Mouse (Mus musculus): Measurements from ENCODE around the gene Ralgapb.
"Not testable (repeated sequence)": the region's sequence is repeated elsewhere in the genome, so short reads cannot be mapped to it uniquely, and the experiment has no call there.

The Ralgapb gene

DNA sequence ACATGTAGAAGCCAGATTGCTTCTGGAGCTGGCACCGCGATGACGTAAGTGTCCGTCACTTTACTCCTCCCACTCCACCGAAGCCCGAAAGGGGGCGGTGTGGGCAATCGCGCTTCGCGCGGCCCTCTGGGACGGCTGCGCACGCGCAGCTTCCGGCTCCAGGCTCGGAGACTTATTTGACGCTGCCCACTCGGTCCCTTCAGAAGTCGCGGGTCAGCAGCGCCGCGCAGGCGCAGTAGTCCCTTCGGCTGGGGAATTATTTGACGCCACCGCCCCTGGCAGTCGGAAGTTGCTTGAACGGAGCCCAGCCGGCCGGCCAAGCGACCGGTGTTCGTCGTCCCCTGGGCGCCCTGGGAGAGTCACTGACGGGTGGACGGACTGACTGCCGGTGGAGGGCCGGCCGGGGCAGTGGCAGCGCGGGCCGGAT, at the start of gene Ralgapb:
Gene Ralgapb (plus strand): TSS at position 254 of the 427 bp plus-strand sequence.
- peak; percentile 98 for DNase-seq (ENCODE audit: inconsistent ontology term)

DNA sequence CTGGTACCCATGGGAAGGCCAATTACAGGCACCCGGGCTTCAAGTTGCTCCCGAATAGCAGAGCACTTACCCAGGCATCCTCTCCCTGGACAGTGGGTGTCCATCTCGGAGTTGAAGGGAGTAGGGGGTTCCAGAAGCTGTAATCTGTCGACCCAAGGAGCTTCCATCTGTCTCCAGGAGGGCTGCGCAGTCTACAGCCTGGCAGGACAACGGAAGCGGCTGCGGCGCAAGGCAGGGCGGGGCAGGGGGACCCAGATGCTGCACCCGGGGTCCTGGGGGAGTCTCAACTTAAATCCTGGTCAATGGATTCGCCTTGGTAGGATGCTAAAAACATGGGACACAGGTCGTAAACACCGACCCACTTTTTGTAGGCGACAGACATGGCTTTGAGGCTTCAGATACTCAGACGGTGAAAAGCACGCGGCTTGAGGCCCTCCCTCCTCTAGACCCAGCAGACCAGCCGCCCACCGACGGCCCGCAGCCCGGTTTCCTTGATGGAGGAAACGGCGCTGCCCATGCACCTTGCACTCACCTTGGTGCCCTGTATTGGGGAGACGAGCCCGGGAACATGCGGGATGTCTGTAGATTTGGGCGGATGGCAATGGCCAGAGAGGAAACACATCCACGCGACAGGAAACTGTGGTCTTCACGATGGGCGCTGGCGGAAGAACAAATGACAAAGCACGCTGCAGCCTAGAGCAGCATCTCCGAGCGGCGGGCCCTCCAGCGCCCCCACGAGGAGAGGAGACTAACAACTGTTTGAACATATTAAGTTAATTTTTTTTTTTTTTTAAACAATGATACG, 48.6 kb upstream of the Ralgapb start:
- DNase-seq (ENCODE audit: inconsistent ontology term): peak; percentile 94

DNA sequence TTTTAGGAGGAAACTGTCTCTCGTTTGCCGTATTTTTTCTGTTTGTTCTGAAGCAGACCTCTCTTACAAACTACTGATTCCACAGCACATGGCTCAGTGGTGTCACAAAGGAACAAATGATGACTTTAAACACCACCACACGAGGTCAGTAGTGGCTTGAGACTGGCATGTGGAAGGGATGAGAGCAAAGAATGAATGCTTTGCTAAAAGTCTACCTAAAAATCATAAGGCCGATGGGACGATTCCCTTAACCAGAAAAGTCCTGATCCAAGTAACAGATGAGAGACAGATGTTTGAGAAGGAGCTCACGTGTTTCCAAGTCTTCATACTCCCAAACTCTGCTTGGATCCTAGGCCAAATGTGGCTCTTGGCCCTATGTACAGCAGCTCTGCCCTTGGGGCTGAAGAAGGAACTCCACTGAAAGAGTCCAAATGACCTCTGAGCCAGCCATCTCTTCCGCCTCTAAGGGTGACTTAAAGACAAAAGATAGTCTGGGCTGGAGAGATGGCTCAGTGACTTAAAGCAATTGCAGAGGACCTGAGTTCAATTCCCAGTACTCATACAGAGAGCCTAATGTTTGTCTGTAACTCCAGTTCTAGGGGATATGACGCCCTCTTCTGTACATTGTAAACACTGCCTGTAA, 47.8 kb upstream of the Ralgapb start:
- DNase-seq (ENCODE audit: inconsistent ontology term): no peak

DNA sequence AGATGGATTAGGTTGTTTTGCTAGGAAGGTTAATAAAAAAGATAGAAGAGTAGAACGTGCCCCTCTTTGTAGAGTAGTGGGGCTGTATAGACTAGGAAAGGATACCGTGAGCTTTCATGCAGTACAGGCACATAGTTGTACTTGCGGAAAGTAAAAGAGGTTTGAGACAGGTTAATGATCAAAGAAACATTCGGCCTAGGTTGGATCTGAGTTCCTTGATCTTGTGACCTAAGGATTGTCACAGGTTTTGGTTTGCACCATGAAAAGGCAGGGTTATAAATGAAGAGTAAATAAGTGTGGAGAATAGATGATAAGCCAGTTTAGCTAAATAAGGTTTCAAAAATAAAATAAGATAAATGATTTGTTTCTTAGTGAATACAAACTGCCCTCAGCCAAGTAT, 45.5 kb upstream of the Ralgapb start:
- no peak for DNase-seq (ENCODE audit: inconsistent ontology term)

DNA sequence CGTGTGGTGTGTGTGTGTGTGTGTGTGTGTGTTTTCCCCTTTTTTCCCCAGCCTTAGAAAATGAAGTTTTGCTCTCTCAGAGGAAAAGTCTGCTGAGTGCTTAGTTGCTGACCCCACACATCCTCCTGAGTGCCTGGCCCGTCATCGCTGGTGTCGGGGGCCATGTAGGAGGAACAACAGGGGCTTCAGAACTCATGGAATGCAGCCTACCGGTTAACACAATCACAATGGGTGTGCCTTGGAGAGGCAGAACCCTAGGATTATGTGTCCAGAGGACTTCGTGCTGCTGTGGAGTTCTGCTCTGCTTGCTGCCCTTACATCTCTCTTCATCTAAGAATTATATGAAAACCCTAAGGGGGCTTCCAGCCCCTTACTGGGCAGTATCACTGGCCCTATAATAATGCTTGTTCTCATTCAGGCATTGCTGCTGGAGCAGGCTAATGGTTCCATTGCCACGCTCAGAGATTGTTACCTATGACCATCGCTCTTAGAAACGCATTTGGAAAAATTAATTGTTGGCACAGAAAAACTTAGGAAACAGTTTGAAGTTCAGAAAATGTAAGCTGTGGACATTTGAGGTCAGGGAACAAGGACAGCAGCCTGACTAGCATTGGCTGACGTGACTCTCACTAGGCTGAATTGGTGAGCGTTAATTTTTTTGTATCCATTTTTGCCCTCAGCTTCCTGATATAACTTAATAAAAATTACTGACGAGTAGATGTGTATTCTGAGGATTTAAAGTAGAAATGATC, 44.4 kb upstream of the Ralgapb start:
- no peak for DNase-seq (ENCODE audit: inconsistent ontology term)

DNA sequence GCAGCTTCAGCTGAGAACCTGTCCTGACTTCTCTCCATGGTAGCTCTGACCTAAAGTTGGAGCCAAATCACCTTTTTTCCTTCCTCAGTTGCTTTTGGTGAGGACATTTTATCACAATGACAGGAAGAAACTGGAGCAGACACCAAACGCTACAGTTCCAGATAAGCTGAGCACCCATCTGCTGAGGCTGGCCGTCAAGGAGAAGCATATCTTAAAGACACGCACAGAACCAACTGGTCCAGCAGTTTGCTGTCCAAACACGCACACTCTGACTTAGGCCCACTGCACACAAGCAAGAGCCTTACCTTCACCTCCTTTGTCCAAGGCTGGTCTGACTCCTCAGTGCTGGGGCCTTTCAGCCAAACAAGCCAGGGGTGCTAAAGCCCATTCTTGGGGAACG, 42.0 kb upstream of the Ralgapb start:
- DNase-seq (ENCODE audit: inconsistent ontology term): no peak

DNA sequence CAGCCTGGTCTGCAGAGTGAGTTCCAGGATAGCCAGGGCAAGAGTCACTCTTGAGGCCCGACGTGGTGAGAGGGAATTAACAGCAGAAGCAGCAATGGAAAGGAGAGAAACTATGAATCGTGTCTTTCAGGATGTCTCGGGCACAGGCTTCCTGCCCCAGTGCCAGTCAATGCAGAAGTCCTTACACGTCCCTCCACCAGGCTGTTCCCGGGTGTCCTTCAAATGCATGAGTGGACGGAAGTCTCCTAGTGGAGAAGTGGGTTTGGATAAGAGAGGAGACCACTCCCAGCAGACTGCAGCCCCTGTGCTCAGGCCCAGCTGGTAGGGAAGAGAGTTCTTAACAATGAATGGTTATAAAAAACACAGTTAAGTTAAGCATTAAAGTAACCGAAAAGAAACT, 41.3 kb upstream of the Ralgapb start:
- no peak for DNase-seq (ENCODE audit: inconsistent ontology term)

DNA sequence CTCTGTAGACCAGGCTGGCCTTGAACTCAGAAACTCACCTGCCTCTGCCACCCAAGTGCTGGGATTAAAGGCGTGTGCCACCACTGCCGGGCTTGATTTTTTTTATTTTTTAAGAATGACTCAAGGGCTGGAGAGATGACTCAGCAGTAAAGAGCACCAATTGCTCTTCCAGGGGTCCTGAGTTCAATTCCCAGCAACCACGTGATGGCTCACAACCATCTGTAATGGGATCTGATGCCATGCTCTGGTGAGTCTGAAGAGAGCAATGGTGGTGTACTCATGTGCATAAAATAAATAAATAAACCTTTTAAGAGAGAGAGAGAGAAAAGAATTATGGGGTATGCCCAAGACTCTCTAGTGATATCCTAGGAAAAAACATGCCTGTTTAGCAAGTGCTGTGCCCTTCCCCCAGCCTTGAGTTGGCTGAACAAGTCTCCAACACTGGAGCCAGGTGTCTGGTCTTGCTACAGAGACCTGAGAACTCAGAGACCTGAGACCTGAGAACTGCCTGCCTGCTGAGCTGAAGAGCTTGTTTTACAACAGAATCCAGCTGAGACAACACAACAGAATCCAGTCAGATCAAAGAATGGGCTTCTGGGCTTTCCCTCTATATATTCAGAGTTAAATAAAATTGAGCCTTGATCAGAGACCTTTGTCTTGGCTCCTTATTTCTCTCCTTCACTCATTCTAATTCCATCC, 40.0 kb upstream of the Ralgapb start:
- DNase-seq (ENCODE audit: inconsistent ontology term): no peak

DNA sequence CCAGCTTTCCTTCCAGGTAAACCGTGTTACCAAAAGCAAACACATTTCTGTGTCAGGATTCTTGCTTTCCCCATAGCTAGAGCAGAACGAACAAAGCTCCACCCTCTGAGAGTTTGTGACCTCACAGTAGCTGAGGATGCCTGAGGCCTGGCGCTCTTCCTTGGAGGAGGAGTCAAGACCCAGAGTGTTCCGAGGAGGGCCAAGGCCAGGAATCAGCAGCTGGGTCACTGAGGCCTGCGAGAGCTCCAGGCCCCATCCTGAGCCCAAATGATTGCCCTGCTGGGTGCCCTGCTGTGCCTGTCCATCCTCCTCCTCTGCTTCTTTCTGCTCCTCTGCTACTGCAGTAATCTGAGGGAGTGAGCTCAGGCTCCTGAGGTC, 39.5 kb upstream of the Ralgapb start:
- DNase-seq (ENCODE audit: inconsistent ontology term): no peak

DNA sequence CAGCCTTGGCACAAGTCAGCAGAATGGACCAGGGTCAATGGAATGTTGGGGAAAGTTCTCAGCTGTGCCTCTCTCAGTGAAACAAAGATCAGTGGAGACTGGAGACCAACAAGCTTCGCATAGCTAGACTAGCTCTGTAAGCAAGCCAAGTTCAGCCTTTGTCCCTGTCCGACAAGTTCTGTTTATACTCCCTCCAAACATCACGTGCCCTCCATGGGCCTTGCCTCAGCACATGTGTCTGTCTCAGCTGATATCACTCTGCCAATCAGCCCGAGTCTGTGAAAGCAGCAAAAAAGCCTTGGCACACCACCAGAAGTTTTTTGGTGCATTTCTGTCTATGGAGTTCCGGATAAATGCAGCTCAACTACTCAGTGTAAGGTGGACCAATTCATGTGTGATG, 36.6 kb upstream of the Ralgapb start:
- peak; percentile 69 for DNase-seq (ENCODE audit: inconsistent ontology term)

DNA sequence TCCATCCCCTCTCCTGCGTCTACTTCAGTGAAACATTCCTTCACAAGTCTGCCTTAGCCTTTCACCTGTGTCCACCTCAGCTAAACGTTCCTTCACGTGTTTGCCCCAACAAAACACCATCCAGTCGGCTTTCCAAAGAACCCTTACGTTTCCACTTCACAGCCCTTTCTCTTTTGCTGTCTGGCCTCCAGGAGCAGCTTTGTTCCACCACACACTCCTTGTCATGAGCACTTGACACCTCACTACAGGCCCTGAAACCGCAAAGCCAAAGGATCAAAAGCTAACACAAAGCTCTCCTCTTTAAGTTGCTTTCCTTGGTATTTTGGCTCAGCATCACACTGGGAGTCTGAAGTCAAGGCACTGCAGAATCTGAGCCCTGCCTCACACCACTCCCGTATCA, 36.1 kb upstream of the Ralgapb start:
- DNase-seq (ENCODE audit: inconsistent ontology term): no peak

DNA sequence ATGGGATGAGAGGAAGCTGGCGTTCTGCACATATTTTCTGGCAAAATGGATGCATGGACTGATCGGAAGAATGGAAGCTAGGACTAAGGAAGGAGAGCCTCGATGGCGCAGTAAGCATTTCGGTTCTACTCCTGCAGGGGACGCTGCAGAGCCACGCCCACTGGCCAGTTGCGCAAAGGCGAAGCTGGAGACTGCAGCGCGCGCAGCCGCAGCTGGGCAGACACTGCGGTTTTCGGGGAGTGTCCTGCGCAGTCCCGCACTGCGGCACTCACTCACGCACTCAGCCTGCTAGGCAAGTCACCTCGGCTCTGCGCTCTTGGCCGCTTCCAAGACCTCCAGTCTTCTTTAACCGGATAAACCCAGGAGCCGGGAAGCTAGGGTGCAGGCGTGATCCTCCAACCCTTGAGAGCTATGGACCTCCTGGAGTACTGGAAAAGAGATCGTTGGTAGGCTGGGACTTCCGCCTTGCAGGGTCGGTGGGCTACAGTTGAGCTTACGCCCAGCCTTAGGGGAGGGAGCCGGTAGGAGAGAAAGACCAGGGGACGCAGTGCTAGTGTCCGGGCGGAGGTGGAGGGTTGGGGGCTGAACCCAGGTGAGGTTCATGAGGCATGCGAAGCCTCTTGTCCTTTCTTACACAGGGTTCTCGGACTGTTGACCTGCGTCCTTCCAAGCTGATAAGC, 34.1 kb upstream of the Ralgapb start, which contains the start of gene Snhg11:
Gene Snhg11 (plus strand): TSS at position 196 of the 680 bp plus-strand sequence.
- no peak for DNase-seq (ENCODE audit: inconsistent ontology term)

DNA sequence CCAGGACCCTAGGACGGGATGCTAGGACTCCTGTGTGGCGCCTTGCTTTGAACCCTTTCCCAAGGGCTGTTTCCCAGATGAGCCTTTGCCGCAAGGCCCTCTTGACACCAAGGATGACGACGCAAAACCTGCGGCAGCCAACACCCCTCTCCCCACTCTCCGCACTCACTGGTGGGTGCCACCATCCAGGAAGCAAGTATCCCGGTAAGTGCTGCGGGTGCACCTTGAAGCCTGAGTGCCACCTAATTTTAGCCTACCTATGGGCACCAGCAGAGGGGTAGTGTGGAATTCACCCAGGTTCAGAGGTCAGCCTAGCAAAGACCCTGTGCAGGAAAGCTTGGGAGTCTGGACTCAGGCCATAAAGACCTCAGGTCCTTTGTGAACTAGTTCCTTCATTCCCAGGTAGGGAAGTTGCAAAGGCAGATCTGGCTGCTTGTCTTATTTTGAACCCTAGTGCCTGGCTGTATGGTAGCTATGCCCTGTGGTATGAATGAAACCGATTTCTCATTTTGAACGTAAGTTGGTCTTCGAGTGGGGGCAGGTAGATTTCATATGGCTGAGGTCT, 33.4 kb upstream of the Ralgapb start:
- DNase-seq (ENCODE audit: inconsistent ontology term): no peak

DNA sequence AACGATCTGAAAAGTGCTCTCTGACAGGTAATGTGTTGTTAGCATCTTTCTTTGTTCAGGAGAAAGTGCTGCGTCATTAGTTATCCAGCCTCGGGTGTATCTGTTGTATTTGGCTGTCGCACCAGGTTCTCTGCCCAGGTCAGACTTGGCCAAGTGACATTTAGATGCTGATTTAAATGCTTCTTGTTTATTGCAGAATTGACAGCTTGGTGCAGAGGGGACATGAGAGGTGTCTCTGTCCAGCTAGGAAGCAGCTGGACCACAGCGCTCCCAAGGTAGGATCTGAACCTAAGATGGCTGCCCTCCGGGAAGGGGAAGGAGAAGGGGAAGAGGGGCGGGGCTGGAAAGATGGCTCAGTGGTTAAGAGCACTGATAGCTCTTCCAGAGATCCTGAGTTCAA, 32.9 kb upstream of the Ralgapb start:
- no peak for DNase-seq (ENCODE audit: inconsistent ontology term)

DNA sequence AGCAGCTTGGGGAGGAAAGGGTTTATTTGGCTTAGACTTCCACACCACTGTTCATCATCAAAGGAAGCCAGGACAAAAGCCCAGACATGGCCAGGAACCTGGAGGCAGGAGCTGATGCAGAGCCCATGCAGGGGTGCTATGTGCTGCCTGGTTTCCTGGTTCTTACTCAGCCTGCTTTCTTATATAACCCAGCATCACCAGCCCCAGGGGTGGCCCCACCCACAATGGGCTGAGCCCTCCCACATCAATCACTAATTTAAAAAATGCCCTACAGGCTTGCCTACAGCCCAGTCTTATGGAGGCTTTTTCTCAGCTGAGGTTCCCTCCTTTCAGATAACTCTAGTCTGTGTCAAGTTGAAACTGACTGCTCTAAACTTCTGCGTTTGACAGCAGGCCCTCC, 31.8 kb upstream of the Ralgapb start:
- DNase-seq (ENCODE audit: inconsistent ontology term): no peak

DNA sequence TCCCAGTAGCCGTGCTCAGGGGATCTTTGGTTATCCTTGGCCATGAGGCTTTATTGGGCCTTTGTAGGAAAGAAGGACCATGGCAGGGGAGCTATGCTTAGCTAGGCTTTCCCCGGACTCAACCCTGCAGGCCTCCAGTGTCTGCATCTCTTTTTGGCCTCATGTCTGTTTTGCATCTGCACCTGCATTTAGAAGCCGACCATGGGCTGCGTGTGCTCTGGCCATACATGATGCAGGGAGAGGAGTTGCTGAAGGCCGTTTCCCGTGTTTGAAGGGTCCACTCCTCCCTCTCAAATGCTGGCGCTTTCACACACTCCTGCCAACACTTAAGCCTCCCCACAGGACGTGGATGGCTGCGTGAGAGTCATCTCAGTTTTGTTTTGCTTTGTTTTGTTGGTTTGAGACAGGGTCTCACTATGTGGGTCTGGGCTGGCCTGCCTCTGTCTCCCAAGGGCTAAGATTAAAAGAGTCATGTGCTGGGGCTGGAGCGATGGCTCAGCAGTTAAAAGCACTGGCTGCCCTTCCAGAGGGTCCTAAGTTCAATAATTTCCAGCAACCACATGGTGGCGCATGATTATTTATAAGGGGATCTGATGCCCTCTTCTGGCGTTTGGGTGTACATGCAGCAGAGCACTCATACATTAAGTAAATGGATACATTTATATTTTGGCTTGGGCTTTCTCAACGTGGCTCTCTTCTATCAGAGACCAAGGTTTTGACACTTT, 30.1 kb upstream of the Ralgapb start:
- peak; percentile 25 for DNase-seq (ENCODE audit: inconsistent ontology term)

DNA sequence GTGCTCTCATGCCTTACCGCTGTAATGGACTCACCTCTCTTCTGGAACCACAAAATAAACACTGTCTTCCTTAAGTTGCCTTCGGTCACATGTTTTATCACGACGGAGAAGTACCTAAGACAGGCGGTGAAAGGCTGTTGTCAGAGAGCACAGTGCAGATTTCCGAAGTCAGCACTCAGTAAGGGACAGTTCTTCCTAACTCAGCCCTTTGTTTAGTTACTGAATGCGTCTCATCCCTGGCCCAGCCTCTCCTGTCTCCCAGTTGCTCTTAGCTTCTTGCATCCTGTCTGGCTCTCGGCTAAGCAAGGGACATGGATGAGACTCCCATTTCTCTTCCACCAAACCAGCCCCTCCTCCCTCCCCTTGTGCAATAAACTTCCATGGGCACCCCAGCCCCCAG, 23.6 kb upstream of the Ralgapb start:
- no peak for DNase-seq (ENCODE audit: inconsistent ontology term)

DNA sequence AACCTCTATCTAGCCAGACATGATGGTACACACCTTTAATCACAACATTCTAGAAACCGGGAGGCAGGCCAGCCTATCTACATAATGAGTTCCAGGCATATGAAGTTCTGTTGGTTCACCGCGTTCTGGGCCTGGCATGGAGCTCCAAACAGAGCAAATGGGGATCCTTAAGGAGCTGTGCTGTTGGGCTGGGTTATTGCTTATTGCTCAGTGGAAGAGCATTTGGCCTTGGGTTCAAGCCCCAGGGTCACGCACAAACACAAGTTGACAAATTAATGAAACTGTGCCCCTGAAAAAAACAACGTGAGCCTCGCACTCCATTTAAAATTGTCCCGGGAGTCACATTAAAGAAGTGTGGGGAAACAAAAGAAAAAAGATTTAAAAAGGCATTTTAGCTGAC, 20.2 kb upstream of the Ralgapb start:
- no peak for DNase-seq (ENCODE audit: inconsistent ontology term)

DNA sequence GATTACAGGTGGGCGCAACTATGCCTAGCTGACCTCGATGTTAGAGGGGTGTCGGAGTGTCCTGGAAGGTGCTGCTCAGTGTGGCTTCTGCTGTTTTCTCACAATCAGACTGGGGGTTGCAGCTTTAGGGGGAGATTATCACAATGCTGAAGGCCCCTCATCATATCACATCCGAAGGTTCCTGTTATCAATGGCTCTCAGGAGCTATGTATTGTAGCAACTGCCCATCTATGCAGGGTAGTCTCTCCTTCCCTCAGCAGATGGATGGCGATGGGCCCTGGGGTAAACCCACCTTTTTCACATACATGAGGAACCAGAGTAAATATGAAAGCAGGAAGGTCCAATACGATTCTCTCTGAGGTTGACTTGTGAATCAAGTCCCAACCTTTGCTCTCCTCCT, 13.3 kb upstream of the Ralgapb start:
- DNase-seq (ENCODE audit: inconsistent ontology term): no peak

DNA sequence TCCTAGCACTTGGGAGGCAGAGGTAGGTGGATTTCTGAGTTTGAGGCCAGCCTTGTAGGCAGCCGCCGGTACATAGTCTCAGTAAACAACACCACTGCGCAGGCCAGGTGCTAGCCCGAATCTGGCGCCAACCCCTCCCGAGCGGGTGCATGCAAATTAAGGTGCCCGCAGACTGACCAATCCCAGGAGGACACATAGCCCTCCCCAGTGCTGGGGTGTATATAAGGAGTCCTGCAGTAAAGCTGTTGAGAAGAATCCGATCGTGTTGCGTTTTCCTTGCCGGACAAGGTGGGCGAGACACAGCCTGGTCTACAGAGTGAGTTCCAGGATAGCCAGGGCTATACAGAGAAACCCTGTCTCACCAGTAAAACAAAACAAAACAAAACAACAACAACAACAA, 12.5 kb upstream of the Ralgapb start:
- not testable (repeated sequence) for DNase-seq (ENCODE audit: inconsistent ontology term)
